Mouse (Mus musculus): ENCODE results near the gene Rtl1.

Gene Rtl1

DNA sequence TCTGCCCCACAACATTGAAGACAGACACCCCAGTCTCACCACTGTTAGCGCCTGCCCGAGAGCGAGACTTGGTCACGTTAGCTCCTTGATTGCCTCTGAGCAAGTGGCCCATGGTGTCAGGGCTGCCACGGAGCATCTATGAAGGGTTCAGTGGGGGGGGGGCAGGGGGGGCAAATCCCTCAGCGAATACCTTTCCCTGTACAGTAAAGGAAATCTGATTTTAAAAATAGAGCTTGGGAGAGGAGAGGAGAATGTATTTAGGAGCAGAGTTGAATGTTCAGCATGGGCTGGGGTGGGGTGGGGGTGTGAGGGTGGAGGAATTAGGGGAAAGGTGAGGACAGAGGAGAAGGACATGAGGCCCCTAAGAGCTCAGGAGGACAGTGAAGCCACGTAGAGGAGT, at the start of gene Rtl1:
Gene Rtl1, minus strand, starts transcription at position 101 of the 400 bp plus-strand sequence.
- DNase-seq = no peak

DNA sequence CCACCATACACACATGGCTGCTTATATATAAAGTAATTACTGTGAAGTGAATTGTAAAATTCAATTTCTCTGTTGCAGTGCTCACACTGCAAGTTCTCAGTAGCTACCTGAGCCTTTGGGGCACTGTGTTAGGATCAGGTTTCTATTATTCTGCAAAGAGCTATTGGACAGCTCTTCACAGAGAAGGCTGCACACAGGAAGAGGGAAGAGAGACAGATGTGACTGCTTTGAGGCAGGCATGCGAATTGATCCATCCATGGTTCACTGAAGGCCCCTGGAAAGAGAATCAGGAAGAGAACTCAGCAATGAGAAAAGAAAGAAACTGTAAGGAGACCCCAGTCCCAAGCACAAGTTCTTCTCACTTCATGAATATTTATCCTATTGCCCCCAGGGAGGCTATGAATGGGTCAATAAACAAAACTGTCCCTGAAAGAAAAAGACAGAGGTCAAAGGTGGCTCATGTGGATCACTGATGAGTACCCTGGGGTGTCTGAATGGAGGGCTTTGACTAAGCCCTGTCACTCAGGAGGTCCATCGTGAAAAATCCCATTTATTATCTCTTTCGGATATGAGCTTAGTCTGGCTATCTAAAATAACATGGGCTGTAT, 40.5 kb upstream of the Rtl1 start:
- DNase-seq = no peak

DNA sequence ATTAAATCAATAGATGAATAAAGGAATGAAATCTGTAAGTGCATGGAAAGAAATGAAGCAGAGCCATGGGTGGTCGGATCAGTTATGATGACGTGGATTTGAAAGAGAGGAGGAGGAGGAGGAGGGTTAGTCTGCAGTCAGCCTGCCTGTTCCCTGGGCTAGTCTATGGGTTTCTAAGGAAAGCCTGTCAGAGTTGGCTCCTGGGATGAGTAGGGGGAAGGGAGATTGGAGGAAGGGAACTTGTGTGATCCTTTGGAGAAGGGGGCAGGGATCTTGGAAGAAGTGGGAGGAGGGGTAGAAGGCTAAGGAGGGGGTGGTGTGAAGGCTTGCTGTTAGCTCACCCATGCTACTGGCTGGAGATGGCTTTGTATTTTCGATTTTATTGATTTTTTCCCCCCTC, 31.9 kb upstream of the Rtl1 start:
- DNase-seq = no peak

DNA sequence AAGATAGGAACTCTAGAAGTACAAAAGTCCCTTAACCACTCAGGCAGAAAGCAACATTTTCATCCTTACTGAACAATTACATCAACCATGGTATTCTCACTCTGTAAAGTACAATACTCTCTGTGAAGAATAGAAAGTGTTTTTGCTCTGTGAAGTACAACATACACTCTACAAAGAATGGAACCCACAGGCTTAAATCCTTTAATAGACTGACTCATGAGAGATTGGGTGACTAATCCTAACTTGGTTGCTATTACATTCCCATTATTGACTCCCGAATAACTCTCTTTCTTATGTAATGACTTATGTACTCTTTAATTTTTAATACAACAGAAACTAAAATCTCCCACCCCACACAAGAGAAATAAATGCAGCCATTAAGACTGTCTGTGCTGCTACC, 28.8 kb upstream of the Rtl1 start:
- no peak for DNase-seq

DNA sequence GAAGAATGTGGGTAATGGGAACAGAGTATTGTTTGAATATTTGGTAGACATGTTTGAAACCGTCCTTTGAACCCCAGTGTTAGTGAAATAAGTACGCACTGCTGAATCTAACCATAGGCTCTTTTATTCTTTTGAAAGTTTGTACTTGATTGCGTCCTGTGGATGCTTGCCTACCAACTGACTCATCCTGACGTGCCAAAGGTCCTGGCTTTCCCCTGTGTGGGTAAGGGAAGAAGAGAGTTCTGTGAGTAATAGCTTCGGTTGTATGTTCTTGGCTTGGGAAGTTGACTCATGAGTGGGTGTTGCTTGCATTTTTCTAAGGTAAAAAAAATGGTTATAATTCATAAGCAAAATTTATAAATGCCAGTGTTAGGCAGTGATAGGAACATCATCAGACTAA, 26.8 kb upstream of the Rtl1 start:
- DNase-seq = no peak

DNA sequence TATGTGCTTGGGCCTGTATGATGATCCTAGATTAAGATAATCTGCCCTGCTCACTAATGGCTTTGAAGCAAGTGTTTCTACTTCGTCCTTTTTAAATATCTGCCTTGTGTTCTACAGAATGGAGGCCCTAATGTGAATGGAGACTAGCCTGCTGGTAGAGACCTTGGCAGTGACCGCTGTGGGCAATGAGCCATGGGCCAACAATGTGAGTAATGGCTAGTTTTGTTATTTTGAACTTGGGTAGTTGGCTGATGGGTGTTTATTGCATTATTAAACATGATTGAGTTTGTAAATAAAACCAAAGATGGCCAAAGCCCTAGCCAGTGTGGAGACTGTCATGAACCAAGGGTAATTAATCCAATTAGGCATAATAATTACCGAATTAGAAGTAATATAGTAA, 20.1 kb upstream of the Rtl1 start:
- no peak for DNase-seq

DNA sequence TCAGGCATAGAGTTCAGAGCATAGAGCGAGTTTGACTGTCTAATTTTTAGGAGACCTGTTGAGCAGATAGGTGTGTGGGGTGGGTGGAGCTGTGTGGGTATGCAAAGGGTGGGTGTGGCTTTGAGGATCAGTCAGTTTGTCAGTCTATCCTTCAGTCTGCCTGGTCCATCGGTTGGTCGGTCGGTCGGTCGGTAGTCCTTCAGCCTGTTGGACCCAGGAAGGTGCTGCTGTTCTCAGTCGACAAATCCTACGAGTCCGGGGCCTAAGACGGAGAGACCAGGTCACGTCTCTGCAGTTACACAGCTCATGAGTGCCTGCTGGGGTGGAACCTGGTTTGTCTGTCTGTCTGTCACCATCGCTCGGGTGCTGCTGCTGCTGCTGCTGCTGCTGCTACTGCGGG, 17.9 kb upstream of the Rtl1 start:
- no peak for DNase-seq

DNA sequence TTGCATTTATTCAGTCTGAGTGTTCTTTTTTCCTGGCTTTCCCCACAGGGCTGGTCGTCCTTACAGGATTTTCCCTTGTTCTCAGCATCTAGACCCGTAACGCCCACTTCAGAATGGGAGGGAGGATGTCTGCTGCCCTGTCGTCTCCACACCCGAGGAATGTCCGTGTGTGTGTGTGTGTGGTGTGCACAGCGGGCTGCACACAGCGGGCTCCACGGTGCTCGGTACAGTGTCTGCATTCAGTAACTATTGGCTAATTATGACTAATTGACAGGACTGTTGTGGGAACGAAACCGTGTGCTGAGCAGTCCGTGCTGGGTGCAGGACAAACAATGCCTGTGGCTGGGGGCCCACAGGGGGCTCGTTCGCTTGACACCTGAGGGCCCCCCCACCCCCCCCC, 17.0 kb upstream of the Rtl1 start:
- DNase-seq = no peak

DNA sequence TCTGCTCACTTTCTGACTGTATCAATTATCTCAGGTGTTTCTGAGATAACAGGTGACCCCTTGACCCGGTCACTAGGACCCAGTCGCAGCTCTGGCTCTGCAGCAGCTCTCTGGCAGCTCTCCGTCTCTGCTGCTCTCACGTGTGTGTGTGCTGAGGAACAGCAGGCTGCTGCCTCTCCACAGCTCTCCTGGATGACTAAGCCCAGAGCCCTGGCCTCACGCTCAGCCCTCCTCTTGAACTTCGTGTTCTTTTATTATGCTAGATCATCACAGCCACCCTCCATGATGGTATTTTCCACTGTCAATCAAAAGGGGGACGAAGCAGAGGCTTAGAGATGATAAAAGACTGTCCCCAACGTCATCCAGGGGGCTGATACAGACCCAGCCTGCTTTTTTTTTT, 15.2 kb upstream of the Rtl1 start:
- DNase-seq = no peak

DNA sequence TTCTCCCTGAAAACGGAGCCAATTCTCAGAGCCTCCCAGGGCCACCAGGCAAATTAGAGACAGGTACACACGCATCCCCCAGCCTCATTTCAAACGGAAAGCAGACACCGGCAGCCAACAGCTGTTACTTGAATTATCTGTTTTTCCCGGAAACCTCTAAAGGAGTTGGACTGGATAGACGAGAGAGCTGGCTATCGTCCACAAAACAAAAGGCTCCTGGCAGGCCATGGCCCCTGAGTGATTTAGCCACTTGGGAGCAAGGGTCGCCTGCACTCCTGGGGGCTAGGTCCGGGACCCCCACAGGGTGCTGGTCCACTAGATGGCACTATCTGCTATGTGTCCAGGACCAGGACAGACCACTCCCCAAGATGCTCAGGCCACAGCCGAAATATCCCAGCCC, 14.3 kb upstream of the Rtl1 start:
- DNase-seq = no peak

DNA sequence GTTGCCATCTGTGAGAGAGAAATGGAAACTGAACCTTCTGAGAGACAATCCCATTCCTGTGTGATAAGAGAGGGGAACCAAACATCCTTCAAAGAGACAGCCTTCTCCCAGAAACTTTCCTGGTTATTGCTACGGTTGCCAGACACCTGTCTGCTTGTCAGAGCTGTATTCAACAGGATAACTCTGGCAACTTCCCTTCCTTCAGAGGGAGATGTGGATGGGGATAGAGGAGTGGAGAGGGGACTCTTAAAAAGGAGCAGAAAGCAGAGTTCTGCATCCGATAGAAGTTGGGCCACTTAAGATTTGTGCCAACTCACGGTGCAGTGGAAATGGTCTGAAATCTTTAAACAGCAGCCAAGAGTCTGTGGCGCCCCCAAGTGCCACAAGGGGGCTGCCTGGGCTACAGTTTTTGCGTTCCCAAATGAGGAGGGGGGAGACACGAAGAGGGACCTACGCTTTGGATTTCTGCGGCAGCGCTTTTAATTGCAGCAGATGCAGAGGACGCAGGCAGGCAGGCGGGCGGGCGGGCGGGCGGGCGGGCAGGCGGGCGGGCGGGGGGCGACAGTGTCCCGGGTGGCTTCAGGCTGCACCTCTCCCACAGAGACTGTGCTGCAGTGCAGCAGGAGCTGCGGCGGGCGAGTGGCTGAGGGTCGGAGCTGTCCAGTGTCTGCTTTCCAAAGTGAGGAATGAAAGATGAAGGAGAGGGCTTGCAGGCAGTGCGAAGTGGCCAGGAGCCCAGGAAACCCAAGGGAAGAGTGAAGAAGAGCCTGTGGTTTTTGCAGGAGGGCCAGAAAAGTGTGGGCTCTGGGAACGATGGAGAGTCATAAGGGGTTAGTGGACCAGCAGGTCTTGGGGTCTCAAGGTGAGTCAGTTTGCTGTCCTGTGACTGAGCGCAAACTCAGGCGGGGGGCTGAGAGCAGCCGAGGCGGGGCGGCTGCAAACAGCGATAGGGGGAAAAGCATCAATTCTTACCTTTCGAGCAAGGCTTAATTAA, 12.6 kb upstream of the Rtl1 start:
- DNase-seq = no peak

DNA sequence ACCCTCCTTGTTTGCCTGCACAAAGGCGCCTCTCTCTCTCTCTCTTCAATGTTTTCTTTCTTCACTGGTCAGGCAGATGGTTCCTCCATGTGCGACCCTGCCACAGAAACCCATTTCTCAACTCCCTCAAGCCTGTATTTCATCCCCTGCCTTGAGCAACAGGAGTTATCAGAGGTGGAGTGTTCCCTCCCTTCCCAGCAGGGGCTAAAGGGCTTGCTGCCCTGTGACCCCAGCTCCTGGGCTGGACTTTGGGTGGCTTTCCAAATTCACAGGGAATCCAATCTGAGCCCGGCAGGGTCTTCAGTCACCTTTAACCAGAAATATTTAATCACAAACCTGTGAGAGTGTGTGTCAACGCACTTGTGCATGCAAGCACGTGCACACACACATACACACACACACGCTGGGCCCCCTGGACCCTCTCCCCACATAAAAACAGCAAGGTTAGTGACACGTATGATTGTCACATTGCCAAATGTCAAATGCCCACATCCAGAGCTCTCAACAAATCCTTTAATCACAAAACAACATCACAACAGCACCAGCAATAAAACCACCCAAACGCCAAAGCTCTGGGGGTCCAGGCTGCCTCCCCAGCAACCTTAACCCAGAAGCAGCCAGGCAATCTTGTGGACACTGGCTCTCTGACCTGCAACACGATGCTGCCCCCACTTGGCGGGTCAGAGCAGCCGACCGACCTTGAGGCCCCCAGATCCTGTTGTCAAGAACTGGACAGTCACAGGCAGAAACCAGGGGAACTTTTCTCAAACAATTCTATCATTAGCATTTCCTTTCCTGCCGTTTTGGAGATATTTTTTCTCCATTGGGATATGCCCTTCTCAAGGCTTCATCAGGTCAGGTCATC, 8.7 kb upstream of the Rtl1 start:
- no peak for DNase-seq

DNA sequence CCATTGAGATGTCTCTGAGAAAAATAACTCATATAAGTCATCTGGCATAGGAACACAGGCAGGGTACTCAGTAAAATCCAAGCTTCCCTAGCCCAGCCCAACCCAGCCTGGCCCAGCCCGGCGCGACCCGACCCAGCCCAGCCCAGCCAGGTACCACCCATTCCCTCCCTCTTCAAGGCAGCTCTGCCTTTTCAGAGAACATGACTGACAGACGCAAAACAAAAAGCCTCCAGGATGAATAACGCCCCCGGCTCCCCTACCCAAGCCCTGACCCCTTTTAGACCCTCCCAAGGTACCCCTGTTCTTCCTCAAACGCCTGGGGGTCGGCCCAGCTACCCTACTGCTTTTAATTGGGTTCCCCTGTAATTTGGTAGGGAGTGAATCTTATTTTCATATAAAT, 7.8 kb upstream of the Rtl1 start:
- no peak for DNase-seq

DNA sequence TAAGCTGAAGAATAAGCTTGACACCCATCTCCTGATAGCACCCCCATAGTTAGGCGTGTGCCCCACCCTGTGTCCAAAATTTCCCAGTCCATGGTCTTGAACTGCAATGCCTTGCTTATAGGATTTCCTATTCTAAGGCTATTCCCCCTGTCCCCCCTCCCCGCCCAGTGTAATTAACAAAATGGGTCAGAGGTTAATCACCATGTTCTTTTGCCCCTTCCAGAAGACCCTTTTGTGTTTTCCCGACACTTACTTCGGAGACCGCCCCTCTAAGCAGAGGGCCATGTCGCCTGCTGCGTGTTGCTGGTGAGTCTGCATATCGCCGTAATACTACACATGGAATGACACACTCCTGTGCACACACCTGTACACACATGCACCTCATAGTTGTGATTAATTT, 7.1 kb upstream of the Rtl1 start:
- no peak for DNase-seq

DNA sequence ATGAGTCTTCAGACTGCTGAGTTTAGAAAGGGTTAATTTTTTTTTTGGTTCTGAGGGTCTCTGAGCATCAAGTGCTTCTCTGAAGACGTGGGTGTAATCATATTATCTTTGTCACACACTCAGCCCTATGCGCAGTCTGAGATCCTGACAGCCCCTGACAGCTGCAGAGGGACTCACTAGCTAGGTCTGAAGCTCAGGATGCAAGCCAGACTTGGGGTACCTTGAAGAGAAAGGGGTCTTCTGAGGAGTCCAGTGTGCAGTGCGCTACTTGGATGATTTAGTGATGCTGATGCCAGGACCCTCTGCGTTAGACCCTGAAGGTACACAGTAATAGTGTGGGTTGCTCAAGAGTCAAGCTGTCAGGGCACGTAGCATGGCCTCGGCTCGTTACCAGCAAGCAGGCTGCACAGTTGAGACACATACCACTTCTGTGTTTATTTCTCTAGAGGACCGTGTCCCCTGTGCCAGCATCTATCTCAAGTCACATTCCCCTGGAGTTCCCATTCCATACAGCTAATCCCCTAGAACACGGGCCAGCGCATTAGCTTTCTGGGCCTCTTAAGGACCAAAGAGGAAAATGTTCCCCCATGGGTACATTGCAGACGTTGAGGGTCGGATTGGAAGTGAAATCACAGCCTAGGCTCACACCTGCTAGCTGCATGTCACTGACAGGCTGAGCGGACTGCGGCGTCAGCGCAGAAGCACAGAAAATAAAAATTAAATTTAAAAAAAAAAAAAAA, 5.0 kb upstream of the Rtl1 start:
- DNase-seq = no peak

DNA sequence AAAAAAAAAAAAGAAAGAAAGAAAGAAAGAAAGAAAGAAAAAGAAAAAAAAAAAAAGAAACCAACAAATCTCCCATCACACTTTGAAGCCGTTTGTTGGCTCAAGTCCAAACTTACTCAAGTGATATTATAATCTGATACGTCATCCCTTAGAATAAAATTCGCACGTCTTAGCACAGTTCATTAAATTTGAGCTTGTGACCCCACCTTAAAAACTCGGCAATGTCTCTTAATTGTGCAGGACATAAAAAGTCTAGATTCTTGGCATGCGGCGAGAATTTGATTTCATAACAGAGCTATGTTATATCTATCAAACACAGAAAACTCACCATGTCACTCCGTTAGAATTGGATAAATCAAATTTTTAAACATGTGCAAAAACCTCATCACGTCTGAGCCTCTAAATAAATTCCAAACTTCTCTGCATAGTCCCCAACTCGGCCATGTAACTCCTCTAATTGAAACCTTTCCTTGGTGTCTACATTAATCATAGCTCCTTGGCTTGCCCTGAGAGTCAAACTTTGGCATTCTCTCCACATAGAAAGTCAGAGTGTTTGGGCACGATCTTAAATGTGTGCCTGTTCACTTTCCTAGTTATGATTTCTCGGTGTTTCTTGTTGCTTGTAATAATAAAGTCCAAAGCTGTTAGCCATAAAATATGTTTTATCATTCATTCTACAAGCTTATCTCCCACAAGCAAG, 1.4 kb downstream of the Rtl1 start:
- DNase-seq = no peak

DNA sequence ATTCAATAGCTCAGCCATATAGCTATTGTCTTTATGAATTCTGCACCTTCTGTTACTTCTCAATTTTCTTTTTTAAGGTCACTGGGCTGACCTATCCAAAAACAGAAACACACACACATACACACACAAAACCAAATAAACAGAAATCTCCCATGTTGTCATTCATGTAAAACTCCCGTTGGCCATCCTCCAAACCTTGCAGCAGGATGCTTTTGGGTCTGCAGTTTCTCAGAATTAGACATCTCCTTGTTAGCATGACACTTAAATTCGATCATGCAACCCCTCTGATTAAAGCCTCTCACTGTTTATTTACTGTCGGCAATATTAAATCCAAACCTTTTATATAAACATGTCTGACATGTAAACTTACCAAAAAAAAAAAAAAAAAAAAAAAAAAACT, 3.4 kb downstream of the Rtl1 start:
- DNase-seq = no peak

DNA sequence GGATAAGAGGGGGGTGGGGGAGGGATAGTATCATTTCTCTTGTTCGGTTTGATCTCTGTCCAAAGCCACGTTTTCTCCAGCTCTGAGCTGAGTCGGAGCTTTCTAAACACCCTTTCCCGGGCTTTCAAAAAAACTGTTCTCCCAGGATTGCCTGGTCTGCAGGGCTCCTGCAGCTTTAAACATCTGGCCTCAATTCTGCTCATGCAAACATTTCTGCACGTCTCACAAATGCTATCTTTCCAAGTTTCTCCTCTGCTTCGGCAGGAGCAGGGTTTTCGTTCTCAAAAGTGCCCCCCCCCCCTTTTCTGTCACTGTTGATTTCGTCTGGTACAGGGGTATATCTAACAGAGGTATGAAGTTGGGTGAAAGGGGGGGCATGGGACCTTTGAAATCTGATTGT, 3.9 kb downstream of the Rtl1 start:
- DNase-seq = no peak

DNA sequence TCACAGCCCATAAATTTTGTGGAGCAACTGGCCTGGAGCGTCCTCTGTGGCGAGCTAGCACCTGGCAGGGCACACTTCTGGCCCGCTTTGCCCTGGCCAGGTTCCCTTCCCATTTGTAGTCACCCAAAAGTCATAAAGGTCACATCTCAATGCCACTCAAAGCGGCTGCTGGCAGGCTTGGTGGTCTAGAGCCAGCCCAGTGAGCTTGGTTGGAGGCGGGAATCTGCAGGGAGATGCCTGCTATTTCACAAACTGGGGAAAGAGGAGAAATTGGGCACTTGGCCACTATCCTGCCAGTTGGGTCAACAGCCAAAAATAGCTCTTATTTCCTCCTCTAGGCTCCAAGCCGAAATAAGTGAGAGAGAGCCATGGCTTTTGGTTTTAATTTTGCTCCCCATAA, 4.4 kb downstream of the Rtl1 start:
- peak in 1 of 2 experiments; percentile 1 for DNase-seq

DNA sequence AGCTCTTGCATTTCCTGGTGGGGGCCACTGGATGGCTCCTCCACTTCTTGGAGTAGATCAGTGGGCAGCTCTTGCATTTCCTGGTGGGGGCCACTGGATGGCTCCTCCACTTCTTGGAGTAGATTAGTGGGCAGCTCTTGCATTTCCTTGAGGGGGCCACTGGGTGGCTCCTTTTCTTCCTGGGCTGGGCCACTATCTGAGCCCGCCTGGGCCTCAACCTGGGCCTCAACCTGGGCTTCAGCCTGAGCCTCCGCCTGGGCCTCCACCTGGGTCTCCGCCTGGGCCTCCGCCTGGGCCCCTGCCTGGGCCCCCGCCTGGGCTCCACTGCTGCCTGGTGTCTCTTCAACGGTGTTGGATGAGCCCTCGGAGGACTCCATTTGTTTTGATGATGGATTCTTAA, 5.2 kb downstream of the Rtl1 start:
- no peak for DNase-seq

DNA sequence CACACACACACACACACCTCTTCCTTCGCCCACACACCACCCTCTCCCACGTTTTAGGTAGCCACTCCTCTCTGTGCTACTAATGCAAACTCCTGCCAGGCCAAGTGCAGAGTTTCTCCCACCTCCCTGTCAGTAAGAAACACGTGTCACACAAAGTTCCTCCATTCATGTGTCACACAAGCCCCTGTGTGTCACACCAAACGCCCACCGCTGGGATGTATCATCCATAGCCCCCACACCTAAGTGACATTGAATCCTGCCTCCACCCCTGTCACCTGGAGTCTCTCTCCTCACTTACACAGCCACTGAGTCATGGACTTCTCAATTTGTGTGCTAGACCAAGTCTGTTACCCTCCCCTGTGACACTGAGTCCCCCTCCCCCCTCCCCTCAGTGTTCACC, 17.9 kb downstream of the Rtl1 start:
- DNase-seq = no peak

DNA sequence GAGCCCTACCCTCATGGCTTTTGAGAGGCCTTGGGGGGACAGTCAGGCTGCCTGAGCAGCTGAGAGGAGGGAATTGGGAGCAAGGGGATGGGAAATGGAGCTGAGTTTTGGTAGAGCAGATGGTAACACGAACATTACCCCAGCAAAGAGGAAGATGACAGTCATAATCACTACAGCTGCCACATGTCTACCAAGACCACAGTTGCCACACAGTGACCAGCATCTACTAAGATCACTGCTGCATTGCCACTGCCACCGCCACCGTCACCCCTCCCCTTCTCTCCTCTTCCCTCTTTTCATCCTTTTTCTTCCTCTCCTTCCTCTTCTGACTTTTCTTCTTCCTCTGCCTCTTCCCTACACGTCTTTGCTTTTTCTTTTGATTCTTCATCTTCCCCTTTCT, 27.9 kb downstream of the Rtl1 start:
- DNase-seq = no peak
